28 mouse cellular contexts compared by ENCODE assay signal in genomic region chr3:88361096-88361495, GRCm38 (mm10). TPM values are rescaled to one million over a fixed set of nuclear protein-coding genes. Genes with fewer than 3 reads are reported as not detected.
DNase-seq lines count a peak whose midpoint lies in the region; ATAC-seq and TF ChIP-seq lines count a peak whose summit lies in the region.
"Had no signal": no experiment of that assay in that cellular context is flagged by ENCODE, and none has a peak within 500 bp of the region (broad histone marks: within the 10 kb centered on the region; RNA-seq: fewer than 3 reads in every experiment).

No protein-coding gene starts in this region.

- H3K4me2 ChIP-seq in heart, embryonic 15.5 days = no peak overlapping the region
- no peak overlapping the region for H3K4me2 ChIP-seq in liver, embryonic 13.5 days
- H3K4me2 ChIP-seq: embryonic facial prominence, embryonic 15.5 days; forebrain, embryonic 15.5 days; limb, embryonic 13.5 days; midbrain, embryonic 11.5 days had no signal

- TF ChIP-seq EP300 in heart, adult 2 months (IDR thresholded peaks at IDR 0.05; ENCODE audit: insufficient read depth, low read depth, low read length) = no peak

- H3K4me1 ChIP-seq in heart, embryonic 15.5 days (replicated peaks) = peaks cover 49% of the 10 kb centered on the region
- peaks cover 2% of the 10 kb centered on the region; the same call in 1 of the 2 replicates for H3K4me1 ChIP-seq in heart, adult 2 months (ENCODE audit: control insufficient read depth, insufficient read depth, low read length)
- peaks cover 68% of the 10 kb centered on the region for H3K4me1 ChIP-seq in liver, embryonic 13.5 days (replicated peaks)
- H3K4me1 ChIP-seq in olfactory bulb, adult 2 months (ENCODE audit: control insufficient read depth, insufficient read depth, low read length) = peaks cover 17% of the 10 kb centered on the region
- H3K4me1 ChIP-seq: forebrain, embryonic 15.5 days had no signal

- no peak for DNase-seq in heart, adult 2 months
- no peak for DNase-seq in liver, embryonic 13.5 days
- no peak for DNase-seq in liver
- DNase-seq in thymus, postnatal 4 days = peak; percentile 53
- DNase-seq in kidney, postnatal 4 days = no peak
- DNase-seq: adrenal gland, postnatal 36 days; cerebellum, adult 9-10 months; gastrocnemius, postnatal 14 days; heart, adult 18-20 months; heart, postnatal 36 days; kidney, adult 11 months; lung, adult 18-20 months; lung, postnatal 14 days had no signal

- no peak overlapping the region for H3K4me3 ChIP-seq in heart, embryonic 15.5 days
- H3K4me3 ChIP-seq in heart, adult 2 months = no peak overlapping the region
- H3K4me3 ChIP-seq in liver, embryonic 13.5 days (replicated peaks) = no peak overlapping the region
- H3K4me3 ChIP-seq in olfactory bulb, adult 2 months (ENCODE audit: insufficient read depth, low read depth, low read length) = no peak overlapping the region
- H3K4me3 ChIP-seq: embryonic facial prominence, embryonic 15.5 days; forebrain, embryonic 15.5 days; limb, embryonic 13.5 days had no signal

- no peak for TF ChIP-seq POLR2A in heart, adult 2 months (IDR thresholded peaks at IDR 0.05; ENCODE audit: insufficient read depth, low read depth, low read length)
- TF ChIP-seq POLR2A in olfactory bulb, adult 2 months (IDR thresholded peaks at IDR 0.05; ENCODE audit: insufficient read depth, low read depth, low read length) = no peak

- H3K9me3 ChIP-seq in heart, embryonic 15.5 days (replicated peaks) = no peaks in the 10 kb centered on the region
- H3K9me3 ChIP-seq in liver, embryonic 13.5 days (replicated peaks) = no peaks in the 10 kb centered on the region
- H3K9me3 ChIP-seq: embryonic facial prominence, embryonic 15.5 days; forebrain, embryonic 15.5 days; limb, embryonic 13.5 days had no signal

- no peak for ATAC-seq in heart, embryonic 15.5 days (replicated peaks; ENCODE audit: insufficient number of reproducible peaks, insufficient read depth, low FRiP score, low read depth)
- ATAC-seq in liver, embryonic 13.5 days (ENCODE audit: low read depth) = no peak
- ATAC-seq: forebrain, embryonic 15.5 days had no signal

- intact Hi-C loops in heart, adult 2 months (cut with DNase I) = no loop called here

- TF ChIP-seq CTCF in heart, adult 2 months (IDR thresholded peaks at IDR 0.05) = no peak
- no peak for TF ChIP-seq CTCF in olfactory bulb, adult 2 months (IDR thresholded peaks at IDR 0.05; ENCODE audit: insufficient read depth, low read depth, low read length)

- H3K36me3 ChIP-seq in heart, embryonic 15.5 days = peaks cover 62% of the 10 kb centered on the region
- H3K36me3 ChIP-seq in heart, adult 2 months (ENCODE audit: control insufficient read depth, insufficient read depth, low read length) = no peaks in the 10 kb centered on the region
- peaks cover 65% of the 10 kb centered on the region for H3K36me3 ChIP-seq in liver, embryonic 13.5 days

- H3K9ac ChIP-seq in heart, embryonic 15.5 days = no peak overlapping the region
- H3K9ac ChIP-seq in heart, adult 2 months (ENCODE audit: low read depth, low read length) = no peak overlapping the region
- 0 out of 2 replicates have a peak overlapping the region, but pooled peaks have one; percentile 7 for H3K9ac ChIP-seq in liver, embryonic 13.5 days
- H3K9ac ChIP-seq: embryonic facial prominence, embryonic 15.5 days; forebrain, embryonic 15.5 days; limb, embryonic 13.5 days had no signal

- WGBS in heart, embryonic 15.5 days = 69% methylated on average over 6 of the region's 6 CpGs
- 53% methylated on average over 6 of the region's 6 CpGs for WGBS in heart, adult 2 months
- WGBS in liver, embryonic 13.5 days (ENCODE audit: insufficient replicate concordance) = 54% methylated on average over 6 of the region's 6 CpGs
- WGBS in olfactory bulb, adult 2 months = 65% methylated on average over 6 of the region's 6 CpGs

- H3K27ac ChIP-seq in heart, embryonic 15.5 days = 0 out of 2 replicates have a peak overlapping the region, but pooled peaks have one; percentile 56
- no peak overlapping the region for H3K27ac ChIP-seq in heart, adult 2 months
- peak overlapping the region; percentile 90; the same call in 1 of the 2 replicates for H3K27ac ChIP-seq in liver, embryonic 13.5 days
- H3K27ac ChIP-seq in olfactory bulb, adult 2 months (ENCODE audit: insufficient read depth, low read depth, low read length) = 0 out of 2 replicates have a peak overlapping the region, but pooled peaks have one; percentile 22
- H3K27ac ChIP-seq: embryonic facial prominence, embryonic 15.5 days; forebrain, embryonic 15.5 days; limb, embryonic 13.5 days had no signal

- H3K27me3 ChIP-seq in heart, embryonic 15.5 days = peaks cover 19% of the 10 kb centered on the region
- no peaks in the 10 kb centered on the region for H3K27me3 ChIP-seq in heart, adult 2 months (ENCODE audit: control insufficient read depth, insufficient read depth, low read length)
- H3K27me3 ChIP-seq in liver, embryonic 13.5 days = peaks cover 16% of the 10 kb centered on the region

- H3K79me2 ChIP-seq in heart, adult 2 months (replicated peaks; ENCODE audit: control insufficient read depth, insufficient read depth, low read length) = no peaks in the 10 kb centered on the region

RNA-seq across cellular contexts. Expression of gene Paqr6, which starts 3.3 kb away (rescaled TPM):
- polyA plus RNA-seq in heart, embryonic 15.5 days (2015; fragmentation: Nextera tagmentation; extraction: Ambion mirVana) = 3.9 and 5.1 TPM in 2 replicates
- total RNA-seq in heart, adult 2 months (2021) = under 1 TPM; 0.44 to 0.57 TPM
- 5.0 and 7.5 TPM in 2 replicates for polyA plus RNA-seq in heart, adult 2 months (2012; rRNA removed)
- 7.5 and 7.7 TPM in 2 replicates for polyA plus RNA-seq in liver, embryonic 13.5 days (2015; fragmentation: Nextera tagmentation; extraction: Ambion mirVana)
- not detected in 2 replicates for polyA plus RNA-seq in olfactory bulb, adult 2 months (2012; ENCODE audit: insufficient read depth, insufficient read length, low replicate concordance, missing spikeins)
- total RNA-seq: megakaryocyte progenitor cell, adult 5-6 weeks; neutrophil, adult 5-6 weeks had no signal

RNA-seq across cellular contexts. Expression of gene Bglap3, which starts 11.4 kb away (rescaled TPM):
- not detected in 2 replicates for polyA plus RNA-seq in heart, embryonic 15.5 days (2015; fragmentation: Nextera tagmentation; extraction: Ambion mirVana)
- not detected for total RNA-seq in heart, adult 2 months (2021)
- polyA plus RNA-seq in heart, adult 2 months (2012; rRNA removed) = not detected in 2 replicates
- polyA plus RNA-seq in liver, embryonic 13.5 days (2015; fragmentation: Nextera tagmentation; extraction: Ambion mirVana) = 0.17 and 0.29 TPM in 2 replicates
- not detected in 2 replicates for polyA plus RNA-seq in olfactory bulb, adult 2 months (2012; ENCODE audit: insufficient read depth, insufficient read length, low replicate concordance, missing spikeins)
- total RNA-seq: gastrocnemius, postnatal 14 days; heart, adult 18-20 months; heart, postnatal 36 days; megakaryocyte progenitor cell, adult 5-6 weeks; neutrophil, adult 5-6 weeks had no signal
- polyA plus RNA-seq: forebrain, embryonic 15.5 days; heart, embryonic 14.5 days; limb, embryonic 13.5 days; midbrain, postnatal 0 days had no signal

RNA-seq across cellular contexts. Expression of gene Bglap2, which starts 17.4 kb away (rescaled TPM):
- polyA plus RNA-seq in heart, embryonic 15.5 days (2015; fragmentation: Nextera tagmentation; extraction: Ambion mirVana) = not detected in 2 replicates
- not detected for total RNA-seq in heart, adult 2 months (2021)
- polyA plus RNA-seq in heart, adult 2 months (2012; rRNA removed) = 0.84 and 0.85 TPM in 2 replicates
- not detected in 2 replicates for polyA plus RNA-seq in liver, embryonic 13.5 days (2015; fragmentation: Nextera tagmentation; extraction: Ambion mirVana)
- polyA plus RNA-seq in olfactory bulb, adult 2 months (2012; ENCODE audit: insufficient read depth, insufficient read length, low replicate concordance, missing spikeins) = not detected in 2 replicates
- total RNA-seq: adrenal gland, postnatal 36 days; ES-E14; gastrocnemius, postnatal 14 days; heart, adult 18-20 months; heart, postnatal 36 days; layer of hippocampus, postnatal 36 days; megakaryocyte progenitor cell, adult 5-6 weeks; midbrain, postnatal 0 days; neutrophil, adult 5-6 weeks had no signal
- polyA plus RNA-seq: forebrain, embryonic 15.5 days; heart, embryonic 14.5 days; kidney, embryonic 16.5 days; limb, embryonic 13.5 days; midbrain, embryonic 11.5 days; small intestine, adult 2 months had no signal

RNA-seq across cellular contexts. Expression of gene Bglap, which starts 23.2 kb away (rescaled TPM):
- polyA plus RNA-seq in heart, embryonic 15.5 days (2015; fragmentation: Nextera tagmentation; extraction: Ambion mirVana) = not detected in 2 replicates
- total RNA-seq in heart, adult 2 months (2021) = not detected
- not detected in 2 replicates for polyA plus RNA-seq in heart, adult 2 months (2012; rRNA removed)
- not detected in 2 replicates for polyA plus RNA-seq in liver, embryonic 13.5 days (2015; fragmentation: Nextera tagmentation; extraction: Ambion mirVana)
- polyA plus RNA-seq in olfactory bulb, adult 2 months (2012; ENCODE audit: insufficient read depth, insufficient read length, low replicate concordance, missing spikeins) = not detected in 2 replicates
- total RNA-seq: ES-E14; gastrocnemius, postnatal 14 days; heart, adult 18-20 months; heart, postnatal 36 days; layer of hippocampus, postnatal 36 days; megakaryocyte progenitor cell, adult 5-6 weeks; midbrain, postnatal 0 days; neutrophil, adult 5-6 weeks had no signal
- polyA plus RNA-seq: forebrain, embryonic 15.5 days; heart, embryonic 14.5 days; limb, embryonic 13.5 days; midbrain, postnatal 0 days; small intestine, adult 2 months; stomach, embryonic 16.5 days had no signal

RNA-seq across cellular contexts. Expression of gene Smg5, which starts 25.0 kb away (rescaled TPM):
- polyA plus RNA-seq in heart, embryonic 15.5 days (2015; fragmentation: Nextera tagmentation; extraction: Ambion mirVana) = 41.1 and 52.8 TPM in 2 replicates
- total RNA-seq in heart, adult 2 months (2021) = 10 to 100 TPM; 42.7 to 45.8 TPM
- 44.4 and 66.9 TPM in 2 replicates for polyA plus RNA-seq in heart, adult 2 months (2012; rRNA removed)
- 31.8 and 33.2 TPM in 2 replicates for polyA plus RNA-seq in liver, embryonic 13.5 days (2015; fragmentation: Nextera tagmentation; extraction: Ambion mirVana)
- polyA plus RNA-seq in olfactory bulb, adult 2 months (2012; ENCODE audit: insufficient read depth, insufficient read length, low replicate concordance, missing spikeins) = not detected in 2 replicates
